In the genomic region with DNA sequence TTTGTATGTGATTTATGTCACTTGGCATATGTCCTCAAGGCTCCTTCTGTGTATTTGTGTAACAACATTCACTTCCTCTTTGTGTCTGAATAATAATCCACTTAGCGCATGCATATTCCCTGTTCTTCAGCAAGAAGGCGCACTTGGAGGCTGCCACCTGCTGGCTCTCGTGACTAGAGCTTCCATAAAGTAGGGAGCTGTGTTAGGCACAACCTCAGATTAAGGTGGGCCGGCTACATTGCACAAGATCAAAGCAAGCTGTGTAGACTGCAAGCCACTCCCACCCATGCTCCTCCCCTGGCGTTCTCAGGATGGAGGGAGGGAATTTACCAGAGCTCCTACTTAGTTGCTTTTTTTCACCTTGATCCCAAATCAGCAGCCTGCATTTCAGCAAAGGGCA, we compare ENCODE assay signal across 9 mouse cellular contexts. TPM values are rescaled to one million over a fixed set of nuclear protein-coding genes. Genes with fewer than 3 reads are reported as not detected.
DNase-seq lines count a peak whose midpoint lies in the region; ATAC-seq lines count a peak whose summit lies in the region.
"Had no signal": no experiment of that assay in that cellular context is flagged by ENCODE, and none has a peak within 500 bp of the region (broad histone marks: within the 10 kb centered on the region; RNA-seq: fewer than 3 reads in every experiment).

No protein-coding gene starts in this region.

- H3K36me3 ChIP-seq in hindbrain, embryonic 10.5 days, result no peaks in the 10 kb centered on the region
- no peaks in the 10 kb centered on the region for H3K36me3 ChIP-seq in hindbrain, embryonic 12.5 days
- H3K36me3 ChIP-seq in liver, embryonic 12.5 days, result no peaks in the 10 kb centered on the region
- H3K36me3 ChIP-seq in neural tube, embryonic 12.5 days, result no peaks in the 10 kb centered on the region
- H3K36me3 ChIP-seq: liver, embryonic 13.5 days had no signal

- WGBS in hindbrain, embryonic 10.5 days, result 25% methylated on average over 5 of the region's 5 CpGs
- 26% methylated on average over 5 of the region's 5 CpGs for WGBS in hindbrain, embryonic 12.5 days
- WGBS in liver, embryonic 12.5 days (ENCODE audit: insufficient replicate concordance), result 11% methylated on average over 5 of the region's 5 CpGs
- 21% methylated on average over 5 of the region's 5 CpGs for WGBS in neural tube, embryonic 12.5 days

- peak; percentile 29 for DNase-seq in hindbrain, embryonic 10.5 days (ENCODE audit: low spot score)
- peak; percentile 35 for DNase-seq in T-cell, adult 2 months (ENCODE audit: low spot score)
- peak; percentile 20 to 32 for DNase-seq in frontal cortex, postnatal 25 days (ENCODE audit: low spot score in 2 of 2)
- peak; percentile 75 for DNase-seq in kidney, adult 9 months
- DNase-seq in thymus, postnatal 4 days, result peak; percentile 69

- ATAC-seq in hindbrain, embryonic 12.5 days (ENCODE audit: low FRiP score), result no peak
- 0 out of 2 replicates have a peak, but pooled peaks have one; percentile 51 for ATAC-seq in liver, embryonic 12.5 days
- 0 out of 2 replicates have a peak, but pooled peaks have one; percentile 11 for ATAC-seq in neural tube, embryonic 12.5 days (ENCODE audit: low FRiP score, low read depth)

- H3K4me1 ChIP-seq in hindbrain, embryonic 10.5 days (replicated peaks), result peaks cover 8% of the 10 kb centered on the region; the same call in 1 of the 2 replicates
- no peaks in the 10 kb centered on the region for H3K4me1 ChIP-seq in hindbrain, embryonic 12.5 days
- peaks cover 11% of the 10 kb centered on the region for H3K4me1 ChIP-seq in liver, embryonic 12.5 days
- H3K4me1 ChIP-seq in neural tube, embryonic 12.5 days, result no peaks in the 10 kb centered on the region

- H3K9ac ChIP-seq in hindbrain, embryonic 12.5 days, result no peak overlapping the region
- no peak overlapping the region for H3K9ac ChIP-seq in liver, embryonic 12.5 days
- 0 out of 2 replicates have a peak overlapping the region, but pooled peaks have one; percentile 8 for H3K9ac ChIP-seq in neural tube, embryonic 12.5 days
- H3K9ac ChIP-seq: liver, embryonic 13.5 days had no signal

- no peak overlapping the region for H3K27ac ChIP-seq in hindbrain, embryonic 10.5 days
- no peak overlapping the region for H3K27ac ChIP-seq in hindbrain, embryonic 12.5 days
- no peak overlapping the region for H3K27ac ChIP-seq in liver, embryonic 12.5 days
- H3K27ac ChIP-seq in neural tube, embryonic 12.5 days, result no peak overlapping the region
- H3K27ac ChIP-seq: liver, embryonic 13.5 days had no signal

- no peak overlapping the region for H3K4me2 ChIP-seq in hindbrain, embryonic 12.5 days (replicated peaks)
- 0 out of 2 replicates have a peak overlapping the region, but pooled peaks have one; percentile 37 for H3K4me2 ChIP-seq in liver, embryonic 12.5 days
- no peak overlapping the region for H3K4me2 ChIP-seq in neural tube, embryonic 12.5 days (replicated peaks)

- H3K9me3 ChIP-seq in hindbrain, embryonic 10.5 days, result peaks cover 7% of the 10 kb centered on the region; the same call in 1 of the 2 replicates
- H3K9me3 ChIP-seq in hindbrain, embryonic 12.5 days (replicated peaks), result no peaks in the 10 kb centered on the region
- no peaks in the 10 kb centered on the region for H3K9me3 ChIP-seq in liver, embryonic 12.5 days (replicated peaks)
- H3K9me3 ChIP-seq in neural tube, embryonic 12.5 days, result peaks cover 8% of the 10 kb centered on the region; the same call in 1 of the 2 replicates
- H3K9me3 ChIP-seq: liver, embryonic 13.5 days had no signal

- H3K4me3 ChIP-seq in hindbrain, embryonic 10.5 days, result no peak overlapping the region
- no peak overlapping the region for H3K4me3 ChIP-seq in hindbrain, embryonic 12.5 days
- H3K4me3 ChIP-seq in liver, embryonic 12.5 days, result no peak overlapping the region
- no peak overlapping the region for H3K4me3 ChIP-seq in neural tube, embryonic 12.5 days
- H3K4me3 ChIP-seq: liver, embryonic 13.5 days had no signal

- peaks cover 8% of the 10 kb centered on the region for H3K27me3 ChIP-seq in hindbrain, embryonic 10.5 days (ENCODE audit: insufficient read depth, poor library complexity, severe bottlenecking)
- H3K27me3 ChIP-seq in hindbrain, embryonic 12.5 days, result 0 out of 2 replicates have a peak, but pooled peaks cover 8% of the 10 kb centered on the region
- peaks cover 13% of the 10 kb centered on the region; the same call in 1 of the 2 replicates for H3K27me3 ChIP-seq in liver, embryonic 12.5 days (replicated peaks)
- H3K27me3 ChIP-seq in neural tube, embryonic 12.5 days (replicated peaks), result peaks cover 12% of the 10 kb centered on the region; the same call in 1 of the 2 replicates
- H3K27me3 ChIP-seq: liver, embryonic 13.5 days had no signal

RNA-seq across cellular contexts. Expression of a gene that starts 21.6 kb away (rescaled TPM):
- polyA plus RNA-seq in hindbrain, embryonic 10.5 days (2016; fragmentation: Nextera tagmentation; extraction: Ambion mirVana), result 210 and 216 TPM in 2 replicates
- polyA plus RNA-seq in hindbrain, embryonic 12.5 days (2016; fragmentation: Nextera tagmentation; extraction: Ambion mirVana), result 188 and 189 TPM in 2 replicates
- polyA plus RNA-seq in liver, embryonic 12.5 days (2016; fragmentation: Nextera tagmentation; extraction: Ambion mirVana), result 171 and 176 TPM in 2 replicates
- polyA plus RNA-seq in neural tube, embryonic 12.5 days (2016; fragmentation: Nextera tagmentation; extraction: Ambion mirVana), result 202 and 206 TPM in 2 replicates

RNA-seq across cellular contexts. Expression of a gene that starts 23.5 kb away (rescaled TPM):
- polyA plus RNA-seq in hindbrain, embryonic 10.5 days (2016; fragmentation: Nextera tagmentation; extraction: Ambion mirVana), result 11.1 and 13.6 TPM in 2 replicates
- 12.2 and 17.9 TPM in 2 replicates for polyA plus RNA-seq in hindbrain, embryonic 12.5 days (2016; fragmentation: Nextera tagmentation; extraction: Ambion mirVana)
- polyA plus RNA-seq in liver, embryonic 12.5 days (2016; fragmentation: Nextera tagmentation; extraction: Ambion mirVana), result 6.9 and 7.4 TPM in 2 replicates
- 14.3 and 15.4 TPM in 2 replicates for polyA plus RNA-seq in neural tube, embryonic 12.5 days (2016; fragmentation: Nextera tagmentation; extraction: Ambion mirVana)

RNA-seq across cellular contexts. Expression of a gene that starts 43.8 kb away (rescaled TPM):
- 1.7 and 2.7 TPM in 2 replicates for polyA plus RNA-seq in hindbrain, embryonic 10.5 days (2016; fragmentation: Nextera tagmentation; extraction: Ambion mirVana)
- 4.8 and 5.1 TPM in 2 replicates for polyA plus RNA-seq in hindbrain, embryonic 12.5 days (2016; fragmentation: Nextera tagmentation; extraction: Ambion mirVana)
- 1.9 and 2.2 TPM in 2 replicates for polyA plus RNA-seq in liver, embryonic 12.5 days (2016; fragmentation: Nextera tagmentation; extraction: Ambion mirVana)
- polyA plus RNA-seq in neural tube, embryonic 12.5 days (2016; fragmentation: Nextera tagmentation; extraction: Ambion mirVana), result 3.3 and 3.5 TPM in 2 replicates
